Mouse (Mus musculus) T-cell, adult 2 months (primary cell): ENCODE measurements around the gene Hist2h2bb.
"Not testable (repeated sequence)": the region's sequence is repeated elsewhere in the genome, so short reads cannot be mapped to it uniquely, and the experiment has no call there.

ENCODE experiments used
- DNase-seq: peaks from one replicate; pipeline ENCODE4 v3.0.0; 2022; ENCODE audit warnings: low spot score

The Hist2h2bb gene

GRCm38 (mm10) chr3:96269511-96270474 is at the start of gene Hist2h2bb:
Gene Hist2h2bb (plus strand): TSS chr3:96269752.
- peak; percentile 90 for DNase-seq

GRCm38 (mm10) chr3:96220131-96220764 is 49.3 kb upstream of the Hist2h2bb start:
- not testable (repeated sequence) for DNase-seq

GRCm38 (mm10) chr3:96220765-96221639 is 48.5 kb upstream of the Hist2h2bb start, which contains the start of the genes Hist2h2ac and Hist2h2be:
Gene Hist2h2ac (minus strand): TSS chr3:96220880.
Gene Hist2h2be (plus strand): TSS chr3:96221119.
- peak; percentile 85 for DNase-seq

GRCm38 (mm10) chr3:96221640-96222038 is 47.9 kb upstream of the Hist2h2bb start:
- no peak for DNase-seq

- DNase-seq, result no peak
Measured at GRCm38 (mm10) chr3:96222774-96223173, 46.8 kb upstream of the Hist2h2bb start.

- no peak for DNase-seq
Measured at GRCm38 (mm10) chr3:96225421-96225820, 44.1 kb upstream of the Hist2h2bb start.

GRCm38 (mm10) chr3:96226695-96227648 is 42.6 kb upstream of the Hist2h2bb start:
- DNase-seq, result no peak

- DNase-seq, result no peak
Measured at GRCm38 (mm10) chr3:96228828-96229227, 40.7 kb upstream of the Hist2h2bb start.

GRCm38 (mm10) chr3:96230404-96230803 is 39.1 kb upstream of the Hist2h2bb start:
- no peak for DNase-seq

GRCm38 (mm10) chr3:96230910-96231757 is 38.4 kb upstream of the Hist2h2bb start:
- no peak for DNase-seq

GRCm38 (mm10) chr3:96231758-96232120 is 37.8 kb upstream of the Hist2h2bb start:
- no peak for DNase-seq

GRCm38 (mm10) chr3:96234914-96235313 is 34.6 kb upstream of the Hist2h2bb start:
- peak; percentile 27 for DNase-seq

- DNase-seq, result no peak
Measured at GRCm38 (mm10) chr3:96235836-96236235, 33.7 kb upstream of the Hist2h2bb start.

- DNase-seq, result no peak
Measured at GRCm38 (mm10) chr3:96236834-96237334, 32.7 kb upstream of the Hist2h2bb start.

- no peak for DNase-seq
Measured at GRCm38 (mm10) chr3:96237335-96237903, 32.1 kb upstream of the Hist2h2bb start.

GRCm38 (mm10) chr3:96237904-96238511 is 31.5 kb upstream of the Hist2h2bb start:
- DNase-seq, result no peak

GRCm38 (mm10) chr3:96238954-96239793 is 30.4 kb upstream of the Hist2h2bb start, which contains the start of gene Hist2h3c2:
Gene Hist2h3c2 (minus strand): TSS chr3:96239127.
- peak; percentile 45 for DNase-seq
